Mouse (Mus musculus): ENCODE measurements around the gene Krt42.

- TF ChIP-seq CTCF (IDR thresholded peaks at IDR 0.05; ENCODE audit: insufficient read depth, low read length) (no peak), POLR2A (IDR thresholded peaks at IDR 0.05; ENCODE audit: borderline replicate concordance, extremely low read depth, low read depth, low read length) (no peak)
These were observed 50.4 kb downstream of the Krt42 start for GRCm38 (mm10) chr11:100219304-100219703.

Data from lung, adult 2 months (tissue).